Mouse (Mus musculus) small intestine, adult 2 months (tissue): ENCODE measurements at regions not wholly inside any gene's neighbourhood (a gene's known extent, or its start where the extent isn't known, plus 50 kb on each side); places are given as distances from the start of the nearest gene placed in this dataset.

Experiments used
- H3K27ac ChIP-seq: fragments of 200-500 bp; 2 replicates; pipeline ENCODE4 v1.5.1; 2012; ENCODE audit warnings: low read depth, low read length, control low read depth, inconsistent platforms; ENCODE audit not compliant: insufficient read depth
- H3K27me3 ChIP-seq: fragments of 200-500 bp; 2 replicates; pipeline ENCODE4 v1.6.1; 2012; ENCODE audit warnings: mild to moderate bottlenecking, moderate library complexity, low read length, inconsistent platforms; ENCODE audit not compliant: control insufficient read depth, insufficient read depth
- H3K36me3 ChIP-seq: fragments of 200-500 bp; 2 replicates; pipeline ENCODE4 v1.6.1; 2012; ENCODE audit warnings: mild to moderate bottlenecking, low read length, control low read depth, inconsistent platforms; ENCODE audit not compliant: control insufficient read depth, insufficient read depth
- H3K4me1 ChIP-seq: fragments of 200-500 bp; 2 replicates; pipeline ENCODE4 v1.6.1; 2012; ENCODE audit warnings: low read length, inconsistent platforms, mixed read lengths; ENCODE audit not compliant: control insufficient read depth, insufficient read depth, insufficient read length
- H3K4me3 ChIP-seq: fragments of 200-500 bp; 2 replicates; pipeline ENCODE4 v1.5.1; 2012; ENCODE audit warnings: low read depth, mild to moderate bottlenecking, control low read depth, inconsistent platforms, low read length, moderate library complexity
- CTCF ChIP-seq: fragments of 200-500 bp; IDR thresholded peaks from 2 replicates; pipeline ENCODE4 v1.5.1; 2012; ENCODE audit warnings: low read depth, mild to moderate bottlenecking, control low read depth, inconsistent platforms, low read length, moderate library complexity, mixed read lengths; ENCODE audit not compliant: insufficient replicate concordance, insufficient read length; ENCODE audit errors: extremely low read depth
- POLR2A ChIP-seq: fragments of 200-500 bp; IDR thresholded peaks from 2 replicates; pipeline ENCODE4 v1.6.1; 2012; ENCODE audit warnings: low read depth, mild to moderate bottlenecking, control low read depth, inconsistent platforms, low read length, moderate library complexity
- WGBS: fragments of 180-500 bp; shearing (Covaris S2); methylation state at CpG from one replicate; pipeline ENCODE4 v1.1.7; 2018; 5-methylcytosine and 5-hydroxymethylcytosine counted together

- WGBS, result 70% methylated on average over 5 of the region's 5 CpGs
- Histone ChIP-seq H3K27me3 (no peaks in the 10 kb centered on the region), H3K4me1 (no peaks in the 10 kb centered on the region), H3K27ac (no peak overlapping the region), H3K4me3 (no peak overlapping the region), H3K36me3 (no peaks in the 10 kb centered on the region)
- TF ChIP-seq CTCF (no peak), POLR2A (no peak)
These were observed 72.5 kb upstream of the Ccdc122 start for GRCm38 (mm10) chr14:76964046-76964445.

- 73% methylated on average over 10 of the region's 10 CpGs for whole genome bisulfite sequencing
- H3K36me3 ChIP-seq, result no peaks in the 10 kb centered on the region
- no peaks in the 10 kb centered on the region for H3K4me1 ChIP-seq
- TF ChIP-seq CTCF, result no peak
- no peak for TF ChIP-seq POLR2A
- no peaks in the 10 kb centered on the region for H3K27me3 ChIP-seq
- H3K4me3 ChIP-seq, result no peak overlapping the region
- no peak overlapping the region for H3K27ac ChIP-seq
These were observed 77.7 kb upstream of the Ccdc122 start for GRCm38 (mm10) chr14:76958875-76959274.

- 74% methylated on average over 2 of the region's 2 CpGs for WGBS
- no peaks in the 10 kb centered on the region for H3K27me3 ChIP-seq
- H3K4me3 ChIP-seq, result no peak overlapping the region
- no peaks in the 10 kb centered on the region for H3K4me1 ChIP-seq
- TF ChIP-seq POLR2A, result no peak
- TF ChIP-seq CTCF, result no peak
- H3K27ac ChIP-seq, result no peak overlapping the region
- no peaks in the 10 kb centered on the region for H3K36me3 ChIP-seq
These were observed 79.4 kb upstream of the Ccdc122 start for GRCm38 (mm10) chr14:76957136-76957535.

GRCm38 (mm10) chr14:76953171-76953570, 83.4 kb upstream of the Ccdc122 start:
- 81% methylated on average over 2 of the region's 2 CpGs for WGBS
- Histone ChIP-seq H3K36me3 (no peaks in the 10 kb centered on the region), H3K27me3 (no peaks in the 10 kb centered on the region), H3K4me1 (peaks cover 3% of the 10 kb centered on the region; the same call in 1 of the 2 replicates), H3K27ac (no peak overlapping the region), H3K4me3 (no peak overlapping the region)
- TF ChIP-seq POLR2A, result no peak
- TF ChIP-seq CTCF, result no peak

- TF ChIP-seq CTCF (no peak), POLR2A (no peak)
- H3K36me3 ChIP-seq, result no peaks in the 10 kb centered on the region
- H3K4me3 ChIP-seq, result no peak overlapping the region
- H3K27ac ChIP-seq, result peak overlapping the region; percentile 12; the same call in 1 of the 2 replicates
- 34% methylated on average over 4 of the region's 4 CpGs for WGBS
- no peaks in the 10 kb centered on the region for H3K27me3 ChIP-seq
- peaks cover 10% of the 10 kb centered on the region; the same call in 1 of the 2 replicates for H3K4me1 ChIP-seq
These were observed 85.1 kb upstream of the Ccdc122 start for GRCm38 (mm10) chr14:76951450-76951849.

GRCm38 (mm10) chr14:76949388-76949787, 87.2 kb upstream of the Ccdc122 start:
- no peak overlapping the region for H3K4me3 ChIP-seq
- TF ChIP-seq POLR2A (no peak), CTCF (no peak)
- H3K27me3 ChIP-seq, result no peaks in the 10 kb centered on the region
- H3K27ac ChIP-seq, result peak overlapping the region; percentile 72
- 88% methylated on average over 3 of the region's 3 CpGs for WGBS
- H3K36me3 ChIP-seq, result no peaks in the 10 kb centered on the region
- H3K4me1 ChIP-seq, result peaks cover 10% of the 10 kb centered on the region; the same call in 1 of the 2 replicates

- peaks cover 10% of the 10 kb centered on the region; the same call in 1 of the 2 replicates for H3K4me1 ChIP-seq
- WGBS, result 68% methylated on average over 3 of the region's 3 CpGs
- no peak overlapping the region for H3K4me3 ChIP-seq
- no peaks in the 10 kb centered on the region for H3K36me3 ChIP-seq
- no peaks in the 10 kb centered on the region for H3K27me3 ChIP-seq
- H3K27ac ChIP-seq, result peak overlapping the region; percentile 72
- no peak for TF ChIP-seq CTCF
- TF ChIP-seq POLR2A, result no peak
These were observed 87.6 kb upstream of the Ccdc122 start for GRCm38 (mm10) chr14:76948948-76949347.
